Comparison of ENCODE assay signal across 15 mouse cellular contexts in the genomic region with DNA sequence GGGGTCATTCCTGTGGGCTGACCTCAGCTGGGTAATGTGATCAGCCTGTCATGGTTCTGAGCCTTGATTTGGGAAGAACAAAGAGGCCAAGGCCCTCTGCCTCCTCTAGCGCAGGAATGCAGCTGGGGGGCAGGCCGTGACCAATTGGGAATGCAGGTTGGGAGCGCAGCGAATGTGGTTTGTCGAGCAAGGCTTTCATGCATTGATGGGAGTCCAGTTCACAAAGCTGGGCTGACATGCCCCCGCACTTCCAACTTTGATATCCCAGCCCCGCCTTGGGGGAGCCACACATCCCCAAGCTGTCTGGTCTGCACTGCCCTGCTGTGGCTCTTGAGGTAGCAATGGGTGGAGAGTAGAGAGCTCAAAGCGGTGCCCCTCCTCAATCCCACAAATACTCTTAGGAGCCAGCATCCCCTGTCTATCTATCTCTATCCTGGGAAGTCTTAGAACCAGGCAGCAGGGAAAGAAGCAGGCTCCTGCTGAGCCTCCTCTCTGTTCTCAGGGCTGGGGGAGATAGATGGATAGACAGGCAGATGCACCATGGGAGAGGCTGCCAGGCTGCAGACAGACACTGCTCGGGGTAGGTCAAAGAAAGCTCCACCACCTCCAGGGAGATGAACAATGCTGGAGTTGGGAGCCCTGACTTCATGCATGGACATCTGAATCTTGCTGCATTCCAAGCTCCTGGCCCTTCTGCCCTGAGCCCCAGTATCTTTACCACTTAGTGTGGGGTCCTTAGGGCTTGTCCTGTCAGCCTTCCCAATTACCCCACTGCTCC. TPM values are rescaled to one million over a fixed set of nuclear protein-coding genes. Genes with fewer than 3 reads are reported as not detected.
DNase-seq lines count a peak whose midpoint lies in the region; ATAC-seq and TF ChIP-seq lines count a peak whose summit lies in the region.
"Had no signal": no experiment of that assay in that cellular context is flagged by ENCODE, and none has a peak within 500 bp of the region (broad histone marks: within the 10 kb centered on the region; RNA-seq: fewer than 3 reads in every experiment).

No protein-coding gene starts in this region.

- no peaks in the 10 kb centered on the region for H3K36me3 ChIP-seq in C2C12 (ENCODE audit: control insufficient read depth, insufficient read depth)
- no peaks in the 10 kb centered on the region for H3K36me3 ChIP-seq in embryonic facial prominence, embryonic 15.5 days
- no peaks in the 10 kb centered on the region for H3K36me3 ChIP-seq in midbrain, embryonic 11.5 days (ENCODE audit: control insufficient read depth, insufficient read depth, low read length)
- H3K36me3 ChIP-seq: forebrain, embryonic 12.5 days; liver, embryonic 13.5 days; stomach, embryonic 15.5 days had no signal

- no peaks in the 10 kb centered on the region for H3K9me3 ChIP-seq in embryonic facial prominence, embryonic 15.5 days (replicated peaks)
- no peaks in the 10 kb centered on the region for H3K9me3 ChIP-seq in midbrain, embryonic 11.5 days (ENCODE audit: control insufficient read depth, low read length)
- H3K9me3 ChIP-seq: forebrain, embryonic 12.5 days; liver, embryonic 13.5 days; megakaryocyte, embryonic 14.5 days; stomach, embryonic 15.5 days had no signal

- TF ChIP-seq CTCF in gastrocnemius, adult 2 months (IDR thresholded peaks at IDR 0.05), result no peak
- no peak for TF ChIP-seq CTCF in C2C12 (IDR thresholded peaks at IDR 0.05; ENCODE audit: control insufficient read depth, insufficient read depth, insufficient read length)

- H3K79me2 ChIP-seq in C2C12 (ENCODE audit: control insufficient read depth, insufficient read depth), result no peaks in the 10 kb centered on the region

- DNase-seq in gastrocnemius, adult 2 months, result peak; percentile 21
- no peak for DNase-seq in gastrocnemius, adult 18-20 months (ENCODE audit: low spot score)
- peak; percentile 96 for DNase-seq in midbrain, embryonic 11.5 days (ENCODE audit: low spot score, missing footprints)
- DNase-seq in layer of hippocampus, adult 18-20 months (ENCODE audit: low spot score in 2 of 2), result no peak
- no peak for DNase-seq in thymus, postnatal 0 days (ENCODE audit: low spot score)
- DNase-seq in right cerebral cortex, postnatal 36 days (ENCODE audit: low spot score in 2 of 2), result no peak
- DNase-seq: adrenal gland, postnatal 25 days; cerebellum, adult 8-10 months; liver, embryonic 13.5 days had no signal

- H3K4me1 ChIP-seq in embryonic facial prominence, embryonic 15.5 days, result peaks cover 15% of the 10 kb centered on the region
- peaks cover 20% of the 10 kb centered on the region for H3K4me1 ChIP-seq in midbrain, embryonic 11.5 days (ENCODE audit: control insufficient read depth, insufficient read depth, low read length)
- H3K4me1 ChIP-seq: liver, embryonic 13.5 days; megakaryocyte, embryonic 14.5 days had no signal

- no peak overlapping the region for H3K4me3 ChIP-seq in gastrocnemius, adult 2 months
- no peak overlapping the region for H3K4me3 ChIP-seq in C2C12 (ENCODE audit: insufficient read depth, poor library complexity, severe bottlenecking)
- H3K4me3 ChIP-seq in embryonic facial prominence, embryonic 15.5 days (replicated peaks), result no peak overlapping the region
- no peak overlapping the region for H3K4me3 ChIP-seq in midbrain, embryonic 11.5 days (ENCODE audit: low read depth, low read length)
- H3K4me3 ChIP-seq: forebrain, embryonic 12.5 days; liver, embryonic 13.5 days; megakaryocyte, embryonic 14.5 days; stomach, embryonic 15.5 days had no signal

- no peaks in the 10 kb centered on the region for H3K27me3 ChIP-seq in C2C12 (ENCODE audit: control insufficient read depth, insufficient read depth, insufficient read length)
- no peaks in the 10 kb centered on the region for H3K27me3 ChIP-seq in embryonic facial prominence, embryonic 15.5 days
- H3K27me3 ChIP-seq in midbrain, embryonic 11.5 days (ENCODE audit: control insufficient read depth, insufficient read depth, low read length), result no peaks in the 10 kb centered on the region
- H3K27me3 ChIP-seq: forebrain, embryonic 12.5 days; liver, embryonic 13.5 days; Patski; stomach, embryonic 15.5 days had no signal

- H3K4me2 ChIP-seq in embryonic facial prominence, embryonic 15.5 days (replicated peaks), result no peak overlapping the region
- peak overlapping the region; percentile 3; the same call in 1 of the 2 replicates for H3K4me2 ChIP-seq in midbrain, embryonic 11.5 days
- H3K4me2 ChIP-seq: forebrain, embryonic 12.5 days; liver, embryonic 13.5 days; stomach, embryonic 15.5 days had no signal

- no peak overlapping the region for H3K9ac ChIP-seq in embryonic facial prominence, embryonic 15.5 days
- no peak overlapping the region for H3K9ac ChIP-seq in midbrain, embryonic 11.5 days (ENCODE audit: low read length)
- H3K9ac ChIP-seq: forebrain, embryonic 12.5 days; liver, embryonic 13.5 days; stomach, embryonic 15.5 days had no signal

- no peak overlapping the region for H3ac ChIP-seq in C2C12 (ENCODE audit: control insufficient read depth, insufficient read length, low read depth)

- ATAC-seq in embryonic facial prominence, embryonic 15.5 days (ENCODE audit: insufficient number of reproducible peaks, low FRiP score, low TSS enrichment, low read depth), result peak; percentile 64
- ATAC-seq in midbrain, embryonic 11.5 days (ENCODE audit: low FRiP score), result peak; percentile 94
- ATAC-seq: Patski had no signal

- no peak overlapping the region for H3K27ac ChIP-seq in gastrocnemius, adult 2 months
- H3K27ac ChIP-seq in embryonic facial prominence, embryonic 15.5 days (replicated peaks), result peak overlapping the region; percentile 55; the same call in 1 of the 2 replicates
- peak overlapping the region; percentile 58; the same call in 1 of the 2 replicates for H3K27ac ChIP-seq in midbrain, embryonic 11.5 days (ENCODE audit: low read depth, low read length)
- H3K27ac ChIP-seq: forebrain, embryonic 12.5 days; liver, embryonic 13.5 days; stomach, embryonic 15.5 days had no signal

- intact Hi-C loops in gastrocnemius, adult 2 months (cut with DNase I), result no loop called here

- H3K79me3 ChIP-seq in C2C12 (ENCODE audit: low read depth), result no peaks in the 10 kb centered on the region

- WGBS in embryonic facial prominence, embryonic 15.5 days, result 18% methylated on average over 9 of the region's 9 CpGs
- 11% methylated on average over 9 of the region's 9 CpGs for WGBS in midbrain, embryonic 11.5 days

TF ChIP-seq in C2C12, 6 proteins besides CTCF, POLR2A, EP300 and RAD21:
- TF ChIP-seq USF1 (IDR thresholded peaks at IDR 0.05; ENCODE audit: low read depth) (no peak), MYOD1 (IDR thresholded peaks at IDR 0.05; ENCODE audit: control insufficient read depth, insufficient read length, low read depth) (peak; percentile 24), CEBPB (IDR thresholded peaks at IDR 0.05; ENCODE audit: low read depth) (no peak), MAX (IDR thresholded peaks at IDR 0.05) (no peak), MYOG (IDR thresholded peaks at IDR 0.05; ENCODE audit: control insufficient read depth, extremely low read depth, insufficient read length) (no peak), FOSL1 (IDR thresholded peaks at IDR 0.05; ENCODE audit: insufficient read depth, low read length, poor library complexity, severe bottlenecking) (no peak)

RNA-seq across cellular contexts. Expression of a gene that starts 48.4 kb away (rescaled TPM):
- 10 to 100 TPM; 12.4 to 12.9 TPM for total RNA-seq in gastrocnemius, adult 2 months (2021)
- total RNA-seq in gastrocnemius, adult 18-20 months (2021), result 10 to 100 TPM in 1 of 2 experiments, 1 to 10 TPM in 1; 9.5 to 10.4 TPM
- polyA plus RNA-seq in C2C12 (2012; fragmentation: generic; extraction: Trizol), result 39.9 TPM
- 15.3 and 16.3 TPM in 2 replicates for polyA plus RNA-seq in embryonic facial prominence, embryonic 15.5 days (2015; fragmentation: Nextera tagmentation; extraction: Ambion mirVana)
- 8.8 and 10.1 TPM in 2 replicates for polyA plus RNA-seq in midbrain, embryonic 11.5 days (2014; fragmentation: Nextera tagmentation; extraction: Ambion mirVana)
- 10 to 100 TPM; 11.2 to 11.9 TPM for total RNA-seq in layer of hippocampus, adult 18-20 months (2021)
- 1.5 and 2.0 TPM in 2 replicates for polyA plus RNA-seq in thymus, postnatal 0 days (2015; fragmentation: Nextera tagmentation; extraction: Ambion mirVana)

Comparison
In these comparisons a context has a peak if more than half of its experiments do, and no peak if none do; other contexts are left out.
1. DNase-seq: peak in gastrocnemius, adult 2 months (single experiment) and midbrain, embryonic 11.5 days (single experiment); none in gastrocnemius, adult 18-20 months (single experiment), layer of hippocampus, adult 18-20 months (0 of 2), thymus, postnatal 0 days (single experiment) and right cerebral cortex, postnatal 36 days (0 of 2).